Mouse (Mus musculus) heart, postnatal 0 days (tissue): ENCODE data around the gene Ccdc57. TPM values are rescaled to one million over a fixed set of nuclear protein-coding genes. Genes with fewer than 3 reads are reported as not detected.

Experiments
- ATAC-seq: fragments of 200-750 bp; cut with Nextera tagmentation; 2 replicates; pipeline ENCODE4 v1.8.0; 2017; ENCODE audit warnings: low read depth, moderate number of reproducible peaks, moderate library complexity; ENCODE audit not compliant: insufficient read depth
- DNase-seq: peaks from one replicate; pipeline ENCODE4 v3.0.0-alpha.2; 2016; ENCODE audit warnings: low spot score
- H3K27ac ChIP-seq: fragments of 300-500 bp; sonication (generic); 2 replicates; pipeline ENCODE4 v1.5.1; 2014; ENCODE audit warnings: low read depth, mild to moderate bottlenecking
- H3K27me3 ChIP-seq: fragments of 300-500 bp; sonication (generic); 2 replicates; pipeline ENCODE4 v1.6.1; 2014; ENCODE audit warnings: low read length, mixed read lengths; ENCODE audit not compliant: control insufficient read depth, insufficient read depth
- H3K36me3 ChIP-seq: fragments of 300-500 bp; sonication (generic); replicated peaks from 2 replicates; pipeline ENCODE4 v1.6.1; 2014; ENCODE audit warnings: low read length, mixed read lengths; ENCODE audit not compliant: control insufficient read depth, insufficient read depth
- H3K4me1 ChIP-seq: fragments of 300-500 bp; sonication (generic); 2 replicates; pipeline ENCODE4 v1.6.1; 2014; ENCODE audit warnings: antibody characterized with exemption; ENCODE audit not compliant: control insufficient read depth, insufficient read depth
- H3K4me2 ChIP-seq: fragments of 300-500 bp; sonication (generic); 2 replicates; pipeline ENCODE4 v1.6.1; 2014; ENCODE audit warnings: low read depth, mild to moderate bottlenecking, low read length, moderate library complexity
- H3K4me3 ChIP-seq: fragments of 300-500 bp; sonication (generic); 2 replicates; pipeline ENCODE4 v1.5.1; 2014; ENCODE audit warnings: low read depth, low read length
- H3K9ac ChIP-seq: fragments of 300-500 bp; sonication (generic); replicated peaks from 2 replicates; pipeline ENCODE4 v1.6.1; 2014; ENCODE audit warnings: low read depth, low read length, mixed read lengths
- H3K9me3 ChIP-seq: fragments of 300-500 bp; sonication (generic); replicated peaks from 2 replicates; pipeline ENCODE4 v1.6.1; 2016; ENCODE audit warnings: low read length; ENCODE audit not compliant: control insufficient read depth
- CTCF ChIP-seq: IDR thresholded peaks from 2 replicates; pipeline ENCODE4 v1.5.1; 2016; ENCODE audit warnings: antibody characterized with exemption, control low read depth, low read depth
- EP300 ChIP-seq: IDR thresholded peaks from 2 replicates; pipeline ENCODE4 v1.6.1; 2016; ENCODE audit warnings: antibody characterized with exemption, low read depth
- WGBS: fragments of 180-500 bp; shearing (Covaris S2); extraction: QIAGEN DNeasy Blood & Tissue Kit; methylation state at CpG from one replicate; pipeline ENCODE4 v1.1.7; 2014; 5-methylcytosine and 5-hydroxymethylcytosine counted together
- polyA plus RNA-seq: library from polyadenylated mRNA; unstranded; fragments of >200 nt; fragmentation: Nextera tagmentation; extraction: Ambion mirVana; gene quantifications from 2 replicates; pipeline ENCODE4 v1.2.1, GENCODE M21; 2015
- total RNA-seq: library from RNA; depleted of rRNA; stranded (reverse); fragments of >200 nt; gene quantifications from 2 replicates; pipeline ENCODE4 v1.2.3, GENCODE M21; 2014; ENCODE audit warnings: low replicate concordance

Gene Ccdc57
- total and polyA plus RNA-seq, 2 experiments from 2014 or later, result 1.5 to 1.6 TPM

DNA sequence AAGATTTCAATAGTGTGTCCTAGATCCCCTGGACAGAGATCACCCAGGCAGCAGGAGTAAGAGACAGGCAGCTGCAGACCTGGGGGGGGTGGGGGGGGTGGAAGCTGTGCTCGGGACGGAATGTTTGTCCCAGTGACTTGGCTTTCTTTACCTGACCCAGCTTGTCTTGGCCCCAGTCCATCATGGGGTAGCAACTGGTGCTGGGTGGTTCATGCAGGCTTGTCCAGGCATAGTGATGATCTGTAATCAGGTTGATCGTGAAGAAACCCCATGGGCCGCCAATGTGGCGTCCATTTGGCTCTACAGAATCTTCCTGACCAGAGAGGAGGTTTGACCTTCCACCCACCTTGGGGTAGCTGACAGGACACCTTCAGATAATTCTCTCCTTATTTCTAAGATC, 13.3 kb upstream of the Ccdc57 start:
- no peaks in the 10 kb centered on the region for H3K9me3 ChIP-seq
- no peaks in the 10 kb centered on the region for H3K27me3 ChIP-seq
- H3K9ac ChIP-seq, result no peak overlapping the region
- no peaks in the 10 kb centered on the region for H3K36me3 ChIP-seq
- no peak overlapping the region for H3K4me2 ChIP-seq
- TF ChIP-seq CTCF, result no peak
- no peak for TF ChIP-seq EP300
- ATAC-seq, result no peak
- no peak overlapping the region for H3K27ac ChIP-seq
- DNase-seq, result no peak
- H3K4me3 ChIP-seq, result no peak overlapping the region
- WGBS, result 71% methylated on average over 5 of the region's 5 CpGs
- peaks cover 17% of the 10 kb centered on the region for H3K4me1 ChIP-seq

DNA sequence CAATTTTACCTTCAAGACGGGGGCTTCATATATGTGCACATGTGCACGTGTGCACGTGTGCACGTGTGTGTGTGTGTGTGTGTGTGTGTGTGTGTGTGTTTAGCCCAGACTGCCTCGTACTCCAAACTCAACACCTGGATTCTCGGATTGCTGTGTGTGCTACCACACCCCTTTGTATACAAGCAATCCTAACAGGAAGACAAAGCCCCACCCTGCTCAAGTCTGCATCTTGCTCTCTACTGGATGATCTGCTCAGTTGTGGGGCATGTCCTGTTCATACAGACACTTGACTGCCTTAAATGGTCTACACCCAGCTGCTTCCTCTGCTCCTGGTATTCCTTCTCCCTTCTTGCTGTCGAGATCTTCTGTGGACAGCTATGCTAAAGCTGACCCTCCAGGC, 12.6 kb upstream of the Ccdc57 start:
- no peaks in the 10 kb centered on the region for H3K27me3 ChIP-seq
- H3K27ac ChIP-seq, result no peak overlapping the region
- H3K4me2 ChIP-seq, result no peak overlapping the region
- no peak for DNase-seq
- no peak for ATAC-seq
- TF ChIP-seq EP300, result no peak
- TF ChIP-seq CTCF, result no peak
- H3K4me1 ChIP-seq, result peaks cover 12% of the 10 kb centered on the region
- H3K9ac ChIP-seq, result no peak overlapping the region
- H3K9me3 ChIP-seq, result no peaks in the 10 kb centered on the region
- no peak overlapping the region for H3K4me3 ChIP-seq
- no peaks in the 10 kb centered on the region for H3K36me3 ChIP-seq
- 82% methylated on average over 7 of the region's 7 CpGs for WGBS

DNA sequence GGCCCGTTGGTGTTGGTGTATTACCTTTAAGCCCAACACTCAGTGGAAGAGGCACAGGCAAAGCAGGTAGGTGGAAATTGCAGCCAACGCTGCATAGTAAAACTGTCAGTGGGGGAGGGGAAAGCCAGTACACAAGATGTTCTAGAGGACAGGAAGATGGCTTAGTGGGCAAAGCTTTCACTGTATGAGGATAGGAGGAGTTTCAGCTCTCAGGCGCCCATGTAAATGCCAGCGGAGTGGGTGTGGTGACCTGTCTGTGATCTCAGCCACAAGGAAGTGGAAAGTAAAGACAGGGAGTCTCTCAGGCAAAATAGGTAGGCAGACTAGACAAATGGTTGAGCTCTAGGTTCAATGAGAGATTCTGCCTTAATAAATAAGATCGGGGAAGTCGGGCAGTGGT, 8.3 kb upstream of the Ccdc57 start:
- TF ChIP-seq EP300 (no peak), CTCF (no peak)
- 82% methylated on average over 6 of the region's 6 CpGs for WGBS
- Histone ChIP-seq H3K4me1 (no peaks in the 10 kb centered on the region), H3K36me3 (no peaks in the 10 kb centered on the region), H3K4me2 (no peak overlapping the region), H3K9me3 (no peaks in the 10 kb centered on the region), H3K27me3 (no peaks in the 10 kb centered on the region), H3K9ac (no peak overlapping the region), H3K27ac (no peak overlapping the region), H3K4me3 (no peak overlapping the region)
- ATAC-seq, result no peak
- DNase-seq, result no peak

DNA sequence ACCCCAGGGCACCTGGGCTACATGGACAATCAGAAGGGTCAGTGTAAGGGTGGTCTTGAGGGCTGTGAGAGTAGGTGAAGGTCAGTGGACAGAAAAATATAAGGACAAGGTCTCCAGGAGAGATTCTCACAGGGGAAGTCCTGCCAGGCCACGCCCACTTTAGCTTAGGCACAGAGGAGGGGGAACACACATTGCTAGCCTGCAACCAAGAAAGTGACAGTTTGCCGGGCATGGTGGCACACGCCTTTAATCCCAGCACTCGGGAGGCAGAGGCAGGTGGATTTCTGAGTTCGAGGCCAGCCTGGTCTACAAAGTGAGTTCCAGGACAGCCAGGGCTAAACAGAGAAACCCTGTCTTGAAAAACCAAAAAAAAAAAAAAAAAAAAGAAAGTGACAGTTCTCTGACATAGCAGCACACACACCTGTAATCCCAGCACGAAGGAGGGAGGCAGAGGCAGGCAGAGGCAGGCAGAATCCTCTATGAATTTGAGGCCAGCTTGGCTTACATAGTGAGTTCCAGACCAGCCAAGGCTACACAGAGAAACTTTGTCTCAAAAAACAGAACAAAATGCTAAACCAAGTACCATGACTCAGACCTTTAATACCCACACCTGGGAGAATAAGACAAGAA, 7.2 kb upstream of the Ccdc57 start:
- TF ChIP-seq EP300 (no peak), CTCF (no peak)
- Histone ChIP-seq H3K27me3 (no peaks in the 10 kb centered on the region), H3K4me2 (no peak overlapping the region), H3K36me3 (no peaks in the 10 kb centered on the region), H3K9ac (no peak overlapping the region), H3K4me3 (no peak overlapping the region), H3K4me1 (no peaks in the 10 kb centered on the region), H3K9me3 (no peaks in the 10 kb centered on the region), H3K27ac (no peak overlapping the region)
- no peak for DNase-seq
- 53% methylated on average over 6 of the region's 6 CpGs for WGBS
- ATAC-seq, result no peak

DNA sequence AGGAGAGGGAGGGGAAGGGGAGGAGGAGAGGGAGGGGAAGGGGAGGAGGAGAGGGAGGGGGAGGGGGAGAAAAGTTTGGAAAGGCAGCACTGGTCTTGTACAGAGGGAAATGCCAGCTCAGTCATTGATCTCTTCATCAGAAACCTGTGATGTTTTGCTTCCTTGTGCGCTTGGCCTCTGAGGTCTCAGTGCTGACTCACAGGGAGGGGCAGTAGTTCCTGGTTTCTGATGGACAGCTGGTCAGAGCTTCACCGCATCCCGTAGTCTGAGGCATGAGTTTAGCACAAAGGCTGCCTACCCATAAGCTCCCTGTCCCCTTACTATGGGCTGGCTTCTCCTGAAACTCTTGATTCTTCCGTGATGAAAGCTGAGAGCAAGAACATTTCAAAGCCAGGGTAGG, 6.1 kb upstream of the Ccdc57 start:
- 24% methylated on average over 4 of the region's 4 CpGs for whole genome bisulfite sequencing
- no peaks in the 10 kb centered on the region for H3K4me1 ChIP-seq
- H3K36me3 ChIP-seq, result no peaks in the 10 kb centered on the region
- H3K9me3 ChIP-seq, result no peaks in the 10 kb centered on the region
- no peak overlapping the region for H3K27ac ChIP-seq
- DNase-seq (no peak), ATAC-seq (no peak)
- H3K27me3 ChIP-seq, result no peaks in the 10 kb centered on the region
- H3K4me2 ChIP-seq, result no peak overlapping the region
- no peak overlapping the region for H3K9ac ChIP-seq
- H3K4me3 ChIP-seq, result no peak overlapping the region
- TF ChIP-seq CTCF (no peak), EP300 (no peak)

DNA sequence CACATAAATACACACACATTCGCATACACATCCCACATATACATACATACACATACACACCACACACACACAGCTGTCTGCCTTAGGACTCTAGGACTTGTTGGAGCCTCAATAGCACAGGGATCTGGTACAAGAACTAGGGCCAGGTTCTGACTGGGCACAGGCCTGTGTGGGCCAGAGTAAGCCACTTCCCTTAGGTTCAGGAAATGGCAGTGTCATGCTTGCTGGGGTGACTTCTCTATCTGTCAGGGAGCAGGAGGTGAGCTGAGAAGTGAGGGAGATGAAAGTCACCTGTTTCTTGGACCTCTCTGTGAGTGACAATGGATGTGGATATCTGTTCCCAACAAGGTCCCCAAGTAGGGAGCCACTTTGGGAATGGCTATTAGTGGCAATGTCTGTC, 5.3 kb upstream of the Ccdc57 start:
- peaks cover 3% of the 10 kb centered on the region; the same call in 1 of the 2 replicates for H3K4me1 ChIP-seq
- no peak for DNase-seq
- H3K27me3 ChIP-seq, result no peaks in the 10 kb centered on the region
- H3K9ac ChIP-seq, result no peak overlapping the region
- no peak for ATAC-seq
- WGBS, result 97% methylated on average over 1 of the region's 1 CpGs
- no peaks in the 10 kb centered on the region for H3K9me3 ChIP-seq
- no peak overlapping the region for H3K27ac ChIP-seq
- no peaks in the 10 kb centered on the region for H3K36me3 ChIP-seq
- H3K4me3 ChIP-seq, result no peak overlapping the region
- no peak for TF ChIP-seq CTCF
- no peak for TF ChIP-seq EP300
- no peak overlapping the region for H3K4me2 ChIP-seq
